Mouse (Mus musculus) neural tube, embryonic 14.5 days (tissue): Measurements from ENCODE around the gene Prrx2. TPM values are rescaled to one million over a fixed set of nuclear protein-coding genes. Genes with fewer than 3 reads are reported as not detected.
A peak's percentile ranks its signal among the peaks of the same experiment; 100 is the strongest.

Experiments
- ATAC-seq: fragments of 200-750 bp; cut with Nextera tagmentation; 2 replicates; pipeline ENCODE4 v1.8.0; 2017; ENCODE audit warnings: low read depth, mild to moderate bottlenecking, moderate TSS enrichment, moderate library complexity
- H3K27ac ChIP-seq: fragments of 300-500 bp; sonication (generic); 2 replicates; pipeline ENCODE4 v1.5.1; 2014; ENCODE audit warnings: low read depth, mild to moderate bottlenecking, control low read depth, low read length, moderate library complexity, mixed read lengths
- H3K27me3 ChIP-seq: fragments of 300-500 bp; sonication (generic); 2 replicates; pipeline ENCODE4 v1.6.1; 2014; ENCODE audit warnings: low read length; ENCODE audit not compliant: control insufficient read depth, insufficient read depth
- H3K36me3 ChIP-seq: fragments of 300-500 bp; sonication (generic); 2 replicates; pipeline ENCODE4 v1.6.1; 2014; ENCODE audit warnings: low read length, mixed read lengths; ENCODE audit not compliant: control insufficient read depth, insufficient read depth
- H3K4me1 ChIP-seq: fragments of 300-500 bp; sonication (generic); 2 replicates; pipeline ENCODE4 v1.6.1; 2014; ENCODE audit warnings: low read length; ENCODE audit not compliant: control insufficient read depth, insufficient read depth
- H3K4me2 ChIP-seq: fragments of 300-500 bp; sonication (generic); 2 replicates; pipeline ENCODE4 v1.6.1; 2014; ENCODE audit warnings: mild to moderate bottlenecking, low read depth, low read length, control low read depth
- H3K4me3 ChIP-seq: fragments of 300-500 bp; sonication (generic); 2 replicates; pipeline ENCODE4 v1.5.1; 2014; ENCODE audit warnings: low read depth, low read length, control low read depth, mixed read lengths
- H3K9ac ChIP-seq: fragments of 300-500 bp; sonication (generic); replicated peaks from 2 replicates; pipeline ENCODE4 v1.6.1; 2014; ENCODE audit warnings: low read depth, mild to moderate bottlenecking, control low read depth, low read length, mixed read lengths
- H3K9me3 ChIP-seq: fragments of 300-500 bp; sonication (generic); 2 replicates; pipeline ENCODE4 v1.6.1; 2016; ENCODE audit warnings: low read length; ENCODE audit not compliant: control insufficient read depth
- WGBS: fragments of 180-500 bp; shearing (Covaris S2); extraction: QIAGEN DNeasy Blood & Tissue Kit; methylation state at CpG from one replicate; pipeline ENCODE4 v1.1.7; 2014; 5-methylcytosine and 5-hydroxymethylcytosine counted together
- polyA plus RNA-seq: library from polyadenylated mRNA; unstranded; fragments of >200 nt; fragmentation: Nextera tagmentation; extraction: Ambion mirVana; gene quantifications from 2 replicates; pipeline ENCODE4 v1.2.1, GENCODE M21; 2014

Prrx2 gene
- polyA plus RNA-seq, 1 experiment from 2014 or later = 0.70 TPM

DNA sequence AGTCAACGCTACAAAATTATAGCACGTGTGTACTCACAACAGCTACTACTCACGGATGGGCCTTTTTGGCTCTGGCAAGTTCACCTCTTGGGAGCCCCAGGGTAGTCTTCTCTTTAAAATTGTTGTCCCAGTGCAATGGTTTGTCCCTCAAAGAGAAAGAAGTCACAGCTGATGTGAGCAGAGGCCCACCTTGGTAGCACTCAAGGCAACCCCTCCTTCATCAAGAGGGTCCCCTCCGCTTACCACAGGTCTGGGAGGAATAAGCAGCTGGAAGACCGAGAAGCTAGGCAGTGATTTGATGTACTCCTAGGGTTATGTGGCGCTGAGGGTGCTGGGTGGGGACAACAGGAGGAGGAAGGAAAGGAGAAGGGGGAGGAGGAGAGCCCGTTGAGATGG lies 34.1 kb upstream of the Prrx2 start:
- Histone ChIP-seq H3K27ac (no peak overlapping the region), H3K4me2 (peak overlapping the region; percentile 76), H3K4me3 (no peak overlapping the region; the same call in 1 of the 2 replicates), H3K9ac (no peak overlapping the region; the same call in 1 of the 2 replicates), H3K27me3 (peaks cover 4% of the 10 kb centered on the region; the same call in 1 of the 2 replicates), H3K36me3 (no peaks in the 10 kb centered on the region), H3K4me1 (peaks cover 28% of the 10 kb centered on the region), H3K9me3 (no peaks in the 10 kb centered on the region)
- 41% methylated on average over 7 of the region's 7 CpGs for WGBS
- ATAC-seq = no peak

DNA sequence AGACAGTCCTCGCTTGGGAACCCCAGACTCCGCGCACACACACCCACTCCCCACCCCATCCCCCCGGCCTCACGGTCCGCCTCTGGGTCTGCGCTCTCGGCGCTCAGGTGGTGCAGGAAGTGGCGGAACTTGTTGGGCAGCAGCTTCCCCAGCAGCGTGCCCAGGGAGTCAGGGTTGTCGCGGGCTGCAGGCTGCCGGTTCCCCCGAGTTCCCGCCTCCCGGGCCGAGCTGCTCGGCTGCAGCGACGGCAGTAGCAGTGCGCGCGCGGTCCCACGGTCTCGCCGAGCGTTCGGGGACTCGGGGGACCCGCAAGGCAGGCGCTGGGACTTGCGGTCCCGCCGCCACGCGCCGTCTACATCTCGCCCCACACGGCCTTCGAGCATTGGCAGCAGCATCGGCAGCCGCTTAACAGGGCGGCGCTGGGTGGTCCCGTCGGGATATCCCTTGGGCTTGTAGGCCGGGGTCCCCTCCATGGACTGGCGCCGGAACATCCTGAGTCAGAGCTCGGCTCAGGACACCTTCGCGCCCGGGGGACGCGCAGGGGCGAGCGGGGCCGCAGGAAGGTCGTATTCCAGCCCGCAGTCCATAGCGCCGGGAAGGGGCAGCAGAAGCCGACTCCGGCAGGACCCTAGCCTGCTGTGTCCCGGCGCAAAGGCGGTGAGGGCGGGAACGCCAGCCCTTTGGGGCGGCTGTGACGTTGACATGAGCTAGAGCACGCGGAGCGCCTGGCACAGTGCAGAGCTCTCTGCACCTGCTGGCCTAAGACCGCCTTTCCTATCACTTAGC lies 33.5 kb upstream of the Prrx2 start:
- H3K4me3 ChIP-seq = peak overlapping the region; percentile 42
- ATAC-seq = peak; percentile 62
- H3K36me3 ChIP-seq = no peaks in the 10 kb centered on the region
- H3K27me3 ChIP-seq = peaks cover 4% of the 10 kb centered on the region; the same call in 1 of the 2 replicates
- no peak overlapping the region for H3K27ac ChIP-seq
- peak overlapping the region; percentile 76 for H3K4me2 ChIP-seq
- under 1% methylated on average over 77 of the region's 77 CpGs for WGBS
- H3K9me3 ChIP-seq = no peaks in the 10 kb centered on the region
- H3K4me1 ChIP-seq = peaks cover 22% of the 10 kb centered on the region
- peak overlapping the region; percentile 58 for H3K9ac ChIP-seq

GRCm38 (mm10) chr2:30803604-30804003 lies 31.2 kb upstream of the Prrx2 start, which contains the start of gene 1700001O22Rik:
Gene 1700001O22Rik, minus strand, starts transcription at chr2:30803661.
- H3K36me3 ChIP-seq = no peaks in the 10 kb centered on the region
- H3K4me2 ChIP-seq = no peak within 1 kb of the TSS
- no peaks in the 10 kb centered on the region for H3K9me3 ChIP-seq
- no peak within 1 kb of the TSS for H3K27ac ChIP-seq
- no peak within 1 kb of the TSS for H3K4me3 ChIP-seq
- no peak within 1 kb of the TSS for H3K9ac ChIP-seq
- peaks cover 4% of the 10 kb centered on the region; the same call in 1 of the 2 replicates for H3K27me3 ChIP-seq
- peaks cover 14% of the 10 kb centered on the region for H3K4me1 ChIP-seq
- no peak for ATAC-seq
- 91% methylated on average over 3 of the region's 3 CpGs for WGBS

GRCm38 (mm10) chr2:30805983-30806382 lies 28.8 kb upstream of the Prrx2 start:
- Histone ChIP-seq H3K36me3 (no peaks in the 10 kb centered on the region), H3K4me1 (peaks cover 24% of the 10 kb centered on the region), H3K9ac (no peak overlapping the region), H3K27me3 (peaks cover 4% of the 10 kb centered on the region; the same call in 1 of the 2 replicates), H3K27ac (no peak overlapping the region), H3K4me2 (no peak overlapping the region), H3K4me3 (no peak overlapping the region), H3K9me3 (no peaks in the 10 kb centered on the region)
- no peak for ATAC-seq
- WGBS = 96% methylated on average over 2 of the region's 2 CpGs

GRCm38 (mm10) chr2:30807147-30807647 lies 27.6 kb upstream of the Prrx2 start:
- no peaks in the 10 kb centered on the region for H3K36me3 ChIP-seq
- H3K27me3 ChIP-seq = peaks cover under 1% of the 10 kb centered on the region; the same call in 1 of the 2 replicates
- H3K4me1 ChIP-seq = peaks cover 18% of the 10 kb centered on the region
- peak overlapping the region; percentile 85 for H3K27ac ChIP-seq
- H3K9ac ChIP-seq = peak overlapping the region; percentile 90
- H3K4me2 ChIP-seq = peak overlapping the region; percentile 85
- 0 out of 2 replicates have a peak, but pooled peaks have one; percentile 42 for ATAC-seq
- 7% methylated on average over 28 of the region's 28 CpGs for WGBS
- H3K4me3 ChIP-seq = peak overlapping the region; percentile 79
- H3K9me3 ChIP-seq = no peaks in the 10 kb centered on the region

GRCm38 (mm10) chr2:30807648-30808295 lies 27.0 kb upstream of the Prrx2 start, which contains the start of gene Ntmt1:
Gene Ntmt1, plus strand, starts transcription at chr2:30807826.
- Histone ChIP-seq H3K4me3 (peak within 1 kb of the TSS; percentile 79), H3K27me3 (no peaks in the 10 kb centered on the region), H3K4me1 (peaks cover 18% of the 10 kb centered on the region), H3K9ac (peak within 1 kb of the TSS; percentile 90), H3K36me3 (no peaks in the 10 kb centered on the region), H3K27ac (peak within 1 kb of the TSS; percentile 85), H3K4me2 (peak within 1 kb of the TSS; percentile 85), H3K9me3 (no peaks in the 10 kb centered on the region)
- WGBS = 1% methylated on average over 44 of the region's 44 CpGs
- peak; percentile 97 for ATAC-seq

DNA sequence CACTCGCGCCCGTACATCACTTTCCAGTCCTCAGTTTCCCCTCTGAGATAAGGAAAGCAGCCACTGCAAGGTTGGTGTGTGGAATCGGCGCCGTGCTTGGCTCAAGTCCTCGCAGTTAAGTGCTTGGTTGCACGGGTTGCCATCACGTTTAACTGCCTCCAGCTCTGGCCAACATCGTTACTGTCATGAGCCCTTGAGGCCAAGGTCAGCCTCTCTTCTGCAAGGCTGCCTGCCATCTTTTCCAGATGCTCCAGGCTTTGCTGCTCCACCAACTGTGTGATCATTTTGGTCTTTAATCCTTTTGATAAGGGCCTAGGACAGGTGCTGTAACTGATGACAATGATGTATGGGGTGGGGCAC lies 26.5 kb upstream of the Prrx2 start:
- no peaks in the 10 kb centered on the region for H3K27me3 ChIP-seq

GRCm38 (mm10) chr2:30809503-30809902 lies 25.3 kb upstream of the Prrx2 start:
- 88% methylated on average over 5 of the region's 5 CpGs for WGBS
- Histone ChIP-seq H3K9me3 (no peaks in the 10 kb centered on the region), H3K4me2 (peak overlapping the region; percentile 38; the same call in 1 of the 2 replicates), H3K4me3 (no peak overlapping the region), H3K27ac (no peak overlapping the region), H3K4me1 (peaks cover 18% of the 10 kb centered on the region), H3K36me3 (no peaks in the 10 kb centered on the region), H3K9ac (no peak overlapping the region; the same call in 1 of the 2 replicates), H3K27me3 (no peaks in the 10 kb centered on the region)
- ATAC-seq = no peak

More for the DNA sequence above, 26.5 kb upstream of the Prrx2 start:
- Histone ChIP-seq H3K9ac (peak overlapping the region; percentile 90), H3K4me1 (peaks cover 18% of the 10 kb centered on the region), H3K4me3 (peak overlapping the region; percentile 79), H3K36me3 (no peaks in the 10 kb centered on the region), H3K9me3 (no peaks in the 10 kb centered on the region), H3K4me2 (peak overlapping the region; percentile 85), H3K27ac (peak overlapping the region; percentile 85)
- 9% methylated on average over 10 of the region's 10 CpGs for WGBS
- no peak for ATAC-seq
